Mouse (Mus musculus) retina, adult 2 months (tissue): ENCODE measurements around the gene Gm20683.
"Not testable (repeated sequence)": the region's sequence is repeated elsewhere in the genome, so short reads cannot be mapped to it uniquely, and the experiment has no call there.

Experiments
- DNase-seq: peaks from one replicate; pipeline ENCODE4 v3.0.0-alpha.2; 2012; ENCODE audit warnings: low read depth, low spot score

The Gm20683 gene

DNA sequence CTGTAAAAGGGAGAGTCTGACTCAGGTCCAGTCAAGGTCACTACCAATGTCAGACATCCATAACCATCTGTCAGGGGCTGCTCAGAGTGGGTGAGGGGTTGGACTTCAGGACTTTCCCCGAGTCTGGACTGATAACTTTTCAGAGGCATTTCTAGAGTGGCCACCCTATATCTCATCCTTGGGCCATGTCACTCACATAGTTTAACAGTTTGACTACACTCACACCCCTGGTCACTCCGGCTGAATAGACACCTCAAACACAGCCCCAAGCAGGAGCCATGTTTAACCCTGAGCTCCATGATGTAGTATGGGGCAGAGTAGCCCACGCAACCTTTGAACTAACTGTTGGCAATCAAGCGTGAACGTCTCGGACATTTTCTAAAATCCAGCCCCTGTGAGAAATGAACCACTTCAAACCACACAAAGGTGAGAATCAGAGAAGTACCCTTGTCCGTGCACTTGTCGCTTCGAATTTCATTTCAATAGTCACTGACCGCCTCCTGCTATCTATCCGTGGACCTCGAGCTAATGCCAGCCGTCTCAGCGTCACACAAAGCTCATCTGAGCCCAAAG lies 32.7 kb upstream of the Gm20683 start:
- DNase-seq = no peak

DNA sequence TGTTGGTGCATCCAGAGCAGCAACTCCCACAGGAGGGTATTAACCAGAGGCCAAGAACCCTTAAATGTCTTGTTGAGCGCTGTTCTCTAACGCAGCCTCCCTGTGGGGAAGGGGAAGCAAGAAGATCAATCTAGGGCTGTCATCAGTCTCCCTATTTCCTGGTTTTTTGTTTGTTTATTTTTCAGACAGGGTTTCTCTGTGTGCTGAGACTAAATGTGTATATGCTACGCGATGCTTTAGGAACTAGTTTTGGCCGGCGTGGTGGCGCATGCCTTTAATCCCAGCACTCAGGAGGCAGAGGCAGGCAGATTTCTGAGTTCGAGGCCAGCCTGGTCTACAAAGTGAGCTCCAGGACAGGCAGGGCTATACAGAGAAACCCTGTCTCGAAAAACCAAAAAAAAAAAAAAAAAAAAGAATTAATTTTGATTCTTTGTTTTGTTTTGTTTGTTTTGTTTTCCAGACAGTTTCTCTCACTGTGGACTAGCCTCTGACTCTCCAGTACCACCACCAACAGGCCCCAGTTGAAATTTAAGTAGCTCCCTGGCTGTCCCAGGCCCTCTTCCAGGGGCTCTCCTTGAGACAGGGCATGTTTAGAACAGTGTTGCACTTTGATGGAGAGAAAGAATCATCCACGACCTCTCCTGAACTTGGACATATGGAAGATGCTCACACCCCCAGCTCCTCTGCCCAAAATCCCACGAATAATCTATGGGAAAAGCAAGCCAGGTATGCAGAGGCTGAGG lies 32.0 kb upstream of the Gm20683 start:
- no peak for DNase-seq

DNA sequence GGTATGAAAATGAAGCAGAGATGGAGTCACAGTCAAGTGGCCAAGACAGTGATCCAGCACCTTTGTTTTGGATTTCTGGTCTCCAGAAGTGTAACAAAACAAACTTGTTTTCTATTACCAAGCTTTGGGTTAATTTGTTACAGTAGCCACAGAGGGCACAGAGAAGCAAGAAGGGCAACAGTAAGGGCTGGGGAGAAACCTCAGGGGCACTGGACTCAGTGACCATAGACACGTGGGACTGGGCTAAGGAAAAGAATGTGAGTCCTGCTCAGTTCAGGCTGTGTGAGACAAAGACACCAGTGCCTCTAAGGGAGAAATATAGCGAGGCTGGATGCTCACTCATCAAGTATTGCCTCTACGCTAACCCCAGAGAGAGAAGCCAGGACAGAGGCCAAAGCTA lies 31.1 kb upstream of the Gm20683 start:
- DNase-seq = no peak

DNA sequence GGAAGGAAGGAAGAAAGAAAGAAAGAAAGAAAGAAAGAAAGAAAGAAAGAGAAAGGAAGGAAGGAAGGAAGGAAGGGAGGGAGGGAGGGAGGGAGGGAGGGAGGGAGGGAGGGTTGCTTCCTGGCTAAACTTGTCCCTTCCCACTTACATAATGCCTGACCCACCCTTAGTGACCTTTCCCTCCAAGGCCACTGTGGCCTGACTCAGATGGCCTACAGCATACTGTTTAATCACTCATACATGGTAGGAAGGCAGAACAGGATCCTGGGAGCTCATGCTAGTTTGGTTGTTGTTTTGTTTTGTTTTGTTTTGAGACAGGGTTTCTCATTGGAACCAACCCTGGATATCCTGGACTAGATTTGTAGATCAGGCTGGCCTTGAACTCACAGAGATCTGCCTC lies 30.0 kb upstream of the Gm20683 start:
- not testable (repeated sequence) for DNase-seq

DNA sequence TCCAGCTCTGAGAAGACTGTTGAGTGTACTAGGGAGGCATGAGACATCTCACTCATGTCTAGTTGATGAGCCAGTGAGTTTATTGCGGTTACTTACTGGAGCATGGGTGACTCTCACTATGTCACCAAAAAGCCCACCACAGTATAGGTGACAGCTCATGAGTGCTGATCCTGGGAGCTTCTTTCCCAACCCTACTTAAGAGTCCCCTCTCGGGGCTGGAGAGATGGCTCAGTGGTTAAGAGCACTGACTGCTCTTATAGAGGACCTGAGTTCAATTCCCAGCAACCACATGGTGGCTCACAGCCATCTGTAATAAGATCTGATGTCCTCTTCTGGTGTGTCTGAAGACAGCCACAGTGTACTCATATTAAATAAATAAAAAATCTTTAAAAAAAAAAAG lies 28.4 kb upstream of the Gm20683 start:
- DNase-seq = no peak

GRCm38 (mm10) chr17:25869498-25869897 lies 27.9 kb upstream of the Gm20683 start:
- DNase-seq = no peak

DNA sequence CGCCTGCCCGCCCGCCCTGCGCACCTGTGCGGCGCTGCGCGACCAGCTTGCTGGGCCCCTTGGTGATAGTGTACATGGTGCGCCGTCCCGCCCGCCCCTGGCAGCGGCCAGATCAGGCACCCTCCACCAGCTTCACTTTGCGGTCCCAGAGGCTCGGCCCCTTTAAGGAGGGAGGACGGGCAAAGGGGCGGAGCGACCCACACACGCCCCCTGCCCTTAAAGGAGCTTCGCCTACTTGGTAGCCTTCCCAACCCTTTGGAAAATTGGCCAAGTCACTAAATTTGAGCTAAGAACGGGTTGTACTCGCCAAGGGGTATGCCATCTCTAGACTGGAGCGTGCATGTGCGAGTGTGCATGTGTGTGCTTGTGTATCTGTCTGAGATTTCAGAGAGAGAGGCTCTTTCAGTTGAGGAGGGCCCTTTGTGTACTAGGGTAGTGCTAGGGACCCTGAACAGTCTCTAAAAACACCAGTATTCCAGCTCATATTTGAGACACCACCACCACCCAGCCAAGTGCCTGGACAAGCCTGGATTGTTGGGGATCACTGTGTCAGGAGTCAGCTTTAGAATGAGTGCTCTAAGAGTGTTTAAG lies 27.1 kb upstream of the Gm20683 start, which contains the start of gene Mcrip2:
Mcrip2 (minus strand) TSS at position 164 of the 591 bp plus-strand sequence.
- no peak for DNase-seq

DNA sequence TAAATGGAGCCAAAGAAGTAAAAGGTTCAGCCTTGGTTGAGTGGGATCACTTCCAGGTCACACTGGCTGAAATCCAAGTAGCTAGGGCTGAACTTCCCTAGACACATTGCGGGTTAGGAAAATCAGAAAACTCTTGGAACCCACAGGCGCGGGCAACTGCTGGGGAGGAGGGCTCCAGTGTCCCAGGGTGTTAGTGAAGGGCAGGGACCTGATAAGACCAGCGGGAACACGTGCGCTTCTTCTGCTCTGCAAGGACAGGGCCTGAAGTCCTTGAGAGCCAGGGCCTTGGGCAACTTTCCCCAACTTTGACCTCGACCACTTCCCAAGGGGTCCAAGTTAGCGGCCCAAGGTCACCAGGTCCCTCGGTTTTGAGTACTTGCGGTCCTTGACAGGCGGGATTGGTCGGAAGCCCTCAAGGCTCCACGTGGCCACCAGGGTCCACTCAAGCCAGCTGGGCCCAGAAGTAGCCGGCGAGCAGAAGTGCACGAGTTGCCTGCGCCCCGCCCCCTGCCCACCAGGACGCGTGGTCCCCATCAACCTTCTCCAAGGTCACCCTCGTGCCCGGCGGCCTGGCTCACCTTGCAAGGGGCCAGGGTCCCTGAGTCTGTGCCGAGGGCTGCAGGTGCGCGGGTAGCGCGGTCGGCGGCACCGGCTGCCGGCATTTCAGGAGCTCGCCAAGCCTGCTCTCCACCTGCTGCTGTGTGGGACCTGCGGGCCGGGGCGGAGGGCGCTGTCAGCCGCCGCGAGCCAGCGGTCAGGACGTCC lies 26.5 kb upstream of the Gm20683 start:
- no peak for DNase-seq

GRCm38 (mm10) chr17:25867509-25867835 lies 25.9 kb upstream of the Gm20683 start:
- DNase-seq = no peak

DNA sequence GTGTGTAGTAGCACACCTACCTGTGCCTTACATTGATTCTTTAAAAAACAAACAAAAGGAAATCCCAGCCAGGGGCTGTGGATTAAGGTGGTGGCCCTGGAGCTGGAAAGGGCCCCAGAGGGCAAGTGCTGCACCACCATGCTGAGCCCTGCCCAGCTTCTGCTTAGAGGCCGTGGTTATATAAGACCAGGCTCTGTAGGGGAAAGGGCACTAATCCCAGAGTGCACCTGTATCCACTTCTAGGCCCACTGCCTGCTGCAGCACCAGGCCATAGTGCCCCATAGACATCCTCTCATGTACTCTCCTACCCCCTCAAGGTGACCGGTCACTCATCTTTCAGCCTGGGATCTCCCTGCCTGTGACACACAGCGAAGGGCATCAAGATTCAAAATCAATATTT lies 24.6 kb upstream of the Gm20683 start:
- DNase-seq = no peak

DNA sequence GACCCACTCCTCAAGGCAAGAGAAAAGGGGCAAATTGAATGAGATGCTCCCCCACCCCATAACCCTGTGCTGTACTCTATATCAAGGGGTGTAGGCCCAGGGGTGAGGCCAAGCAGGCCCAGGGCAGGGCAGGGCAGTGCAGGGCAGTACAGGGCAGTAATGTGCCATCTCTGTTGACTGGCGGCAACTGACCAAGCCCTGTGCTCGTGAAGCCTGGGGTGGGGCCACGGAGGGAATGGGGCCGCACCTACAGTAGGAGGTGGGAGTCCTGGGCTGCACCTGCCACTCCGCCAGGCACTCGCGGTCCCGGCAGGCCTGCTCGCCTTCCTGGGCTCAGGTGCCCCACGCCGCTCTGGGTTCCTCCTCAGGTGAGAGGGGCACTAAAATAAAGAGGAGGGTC lies 23.7 kb upstream of the Gm20683 start:
- no peak for DNase-seq

DNA sequence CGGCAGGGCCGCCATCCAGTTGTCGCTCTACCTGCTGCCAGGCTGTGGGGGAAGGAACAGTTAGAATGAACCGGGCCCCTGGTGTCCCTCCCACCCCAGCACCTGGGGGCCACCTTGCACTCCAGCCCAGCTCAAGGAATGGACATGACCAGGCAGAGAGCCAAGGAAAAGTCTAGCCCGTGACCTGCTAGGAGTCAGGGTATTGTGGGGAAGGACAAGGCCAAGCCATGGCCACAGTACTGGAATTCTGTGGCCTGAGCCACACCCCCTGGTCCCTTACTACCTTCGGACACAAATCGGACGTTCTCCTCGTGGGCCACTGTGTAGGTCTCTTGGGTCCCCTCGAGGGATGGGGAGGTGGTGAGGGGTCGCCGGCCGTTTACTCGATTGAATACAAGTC lies 22.7 kb upstream of the Gm20683 start:
- DNase-seq = no peak

DNA sequence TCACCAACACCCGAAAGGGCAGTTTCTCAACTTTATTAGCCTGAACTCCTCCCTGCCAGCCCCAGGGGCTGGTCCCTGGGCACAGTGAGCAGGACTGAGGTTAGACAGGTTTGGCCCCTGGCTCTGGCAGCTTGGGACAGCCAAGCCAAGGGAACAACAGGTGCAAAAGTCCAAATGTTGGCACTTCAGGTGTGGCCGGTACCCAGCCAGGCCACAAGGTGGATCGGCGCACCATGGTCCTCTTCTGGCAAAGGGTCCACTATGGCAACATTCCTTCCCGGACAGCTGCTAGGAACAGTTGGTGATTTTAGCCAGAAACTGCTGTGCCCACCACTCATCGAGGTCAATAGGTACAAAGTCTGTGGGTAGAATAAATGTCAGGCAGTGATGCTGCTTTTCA lies 22.1 kb upstream of the Gm20683 start:
- no peak for DNase-seq

GRCm38 (mm10) chr17:25861704-25862612 lies 20.4 kb upstream of the Gm20683 start:
- no peak for DNase-seq

- DNase-seq = peak; percentile 84
Observed at GRCm38 (mm10) chr17:25860832-25861703, 19.5 kb upstream of the Gm20683 start, which contains the start of gene Wdr90. Wdr90 (minus strand) TSS chr17:25861501.

- no peak for DNase-seq
Observed at GRCm38 (mm10) chr17:25860229-25860628, 18.7 kb upstream of the Gm20683 start.

DNA sequence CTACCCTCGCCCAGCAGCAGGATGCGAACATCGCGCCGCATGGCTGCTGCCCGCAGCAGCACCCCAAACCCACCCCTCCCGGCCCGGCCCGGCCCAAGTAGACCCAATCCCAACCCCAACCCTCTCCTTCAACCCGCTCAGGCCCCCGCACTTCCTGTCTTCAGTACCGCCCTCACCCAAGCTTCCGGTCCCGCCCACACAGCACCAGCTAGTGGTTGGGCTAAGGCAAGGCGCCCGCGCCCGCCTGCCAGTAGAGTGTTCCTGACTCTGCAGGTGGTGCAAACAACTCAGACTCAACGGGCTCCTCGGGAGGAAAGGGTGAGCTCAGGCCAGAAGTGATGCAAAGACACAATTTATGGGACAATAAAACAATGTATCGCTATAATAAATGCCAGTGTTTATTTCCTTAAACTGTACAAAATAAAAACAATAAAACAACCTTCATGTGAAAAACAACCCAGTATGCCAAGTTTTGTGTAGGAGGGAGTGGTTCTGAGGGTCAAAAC lies 2.9 kb upstream of the Gm20683 start, which contains the start of gene Rhot2:
Rhot2 (minus strand) TSS at position 456 of the 506 bp plus-strand sequence.
- peak; percentile 86 for DNase-seq

DNA sequence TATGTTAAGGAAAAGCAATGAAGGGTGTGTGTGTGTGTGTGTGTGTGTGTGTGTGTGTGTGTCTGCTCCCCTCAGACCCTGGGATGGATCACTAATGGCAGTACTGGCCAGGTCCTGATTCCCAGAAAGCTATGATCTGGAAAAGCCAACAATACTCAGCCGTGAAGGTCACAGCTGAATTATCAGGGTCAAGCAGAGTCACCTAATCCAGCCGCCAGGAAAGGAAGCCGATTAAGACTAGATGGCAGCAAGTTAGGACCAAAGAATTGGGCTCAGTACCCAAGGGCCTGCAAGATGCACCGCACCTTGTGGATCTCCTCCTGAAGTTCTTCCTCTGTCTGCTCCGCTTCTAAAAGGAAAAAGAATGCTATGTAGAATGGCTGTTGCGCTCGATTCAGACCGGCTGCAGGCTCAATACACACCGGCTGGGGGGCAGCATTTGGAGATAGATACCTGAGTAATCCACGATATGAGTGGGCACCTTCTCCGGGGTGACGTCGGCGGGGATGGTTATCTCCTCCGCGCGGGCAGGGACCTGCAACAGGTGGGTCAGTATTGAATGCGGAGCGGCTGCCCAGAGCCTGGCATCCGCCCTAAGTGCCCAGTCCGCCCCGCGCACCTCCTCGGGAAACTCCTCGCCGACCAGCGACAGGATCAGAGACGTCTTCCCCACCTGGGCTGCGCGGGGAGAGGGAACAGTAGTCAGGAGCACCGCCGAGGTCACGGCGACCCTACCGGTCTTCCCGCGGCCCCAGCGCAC lies 2.3 kb upstream of the Gm20683 start:
- DNase-seq = no peak

- no peak for DNase-seq
Observed at GRCm38 (mm10) chr17:25843122-25843521, 1.6 kb upstream of the Gm20683 start.
